Mouse (Mus musculus): Measurements from ENCODE around the gene A430078G23Rik. TPM values are rescaled to one million over a fixed set of nuclear protein-coding genes. Genes with fewer than 3 reads are reported as not detected.

The A430078G23Rik gene
- polyA plus RNA-seq, 1 experiment from 2014 or later, result not detected

DNA sequence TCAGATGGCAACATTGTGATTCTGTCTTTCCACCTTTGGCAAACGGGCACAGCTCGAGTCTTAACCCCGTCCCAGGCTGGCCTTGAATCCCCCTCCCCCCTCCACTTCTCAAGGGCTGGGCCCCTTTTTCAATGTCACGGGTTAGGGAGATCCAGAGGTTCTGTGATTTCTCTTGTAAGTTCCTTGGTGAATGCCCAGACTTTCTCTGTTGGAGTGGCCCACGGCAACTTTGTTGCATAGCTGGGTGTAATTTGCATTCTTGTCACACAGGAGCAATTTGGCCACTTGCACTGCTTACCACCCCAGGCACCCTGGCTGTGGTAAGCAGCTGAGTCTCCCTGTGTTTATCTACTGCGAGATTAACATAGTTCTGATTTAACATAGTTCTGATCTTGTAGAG is 41.4 kb downstream of the A430078G23Rik start:
- no peak for ATAC-seq (ENCODE audit: insufficient number of reproducible peaks, insufficient read depth, low FRiP score, low read depth)
- Histone ChIP-seq H3K4me1 (ENCODE audit: control insufficient read depth in 2 of 2, insufficient read depth in 2 of 2, low read length in 2 of 2) (peaks cover 10 to 19% of the 10 kb centered on the region in 2 experiments), H3K4me3 (ENCODE audit: control insufficient read depth in 1 of 2, insufficient read depth in 1 of 2, low read depth in 1 of 2, low read length in 2 of 2) (no peak overlapping the region), H3K36me3 (ENCODE audit: control insufficient read depth, insufficient read depth, low read length) (0 out of 2 replicates have a peak, but pooled peaks cover 4% of the 10 kb centered on the region), H3K27ac (replicated peaks in 1 of 2; ENCODE audit: control insufficient read depth in 1 of 2, insufficient read depth in 1 of 2, low read depth in 2 of 2, low read length in 2 of 2) (no peak overlapping the region), H3K9ac (ENCODE audit: low read length) (no peak overlapping the region; the same call in 1 of the 2 replicates), H3K9me3 (ENCODE audit: control insufficient read depth, low read length) (no peaks in the 10 kb centered on the region), H3K27me3 (ENCODE audit: control insufficient read depth, insufficient read depth, low read length) (no peaks in the 10 kb centered on the region), H3K4me2 (ENCODE audit: low read length) (peak overlapping the region; percentile 90)
- WGBS, result 22% methylated on average over 6 of the region's 6 CpGs

- 31% methylated on average over 4 of the region's 4 CpGs for WGBS
- no peaks in the 10 kb centered on the region for H3K27me3 ChIP-seq (ENCODE audit: control insufficient read depth, insufficient read depth, low read length)
- H3K9me3 ChIP-seq (ENCODE audit: control insufficient read depth, low read length), result no peaks in the 10 kb centered on the region
- peaks cover 10 to 19% of the 10 kb centered on the region in 2 experiments for H3K4me1 ChIP-seq (ENCODE audit: control insufficient read depth in 2 of 2, insufficient read depth in 2 of 2, low read length in 2 of 2)
- H3K4me3 ChIP-seq (ENCODE audit: control insufficient read depth in 1 of 2, insufficient read depth in 1 of 2, low read depth in 1 of 2, low read length in 2 of 2), result no peak overlapping the region
- ATAC-seq (ENCODE audit: insufficient number of reproducible peaks, insufficient read depth, low FRiP score, low read depth), result no peak
- no peak overlapping the region for H3K27ac ChIP-seq (replicated peaks in 1 of 2; ENCODE audit: control insufficient read depth in 1 of 2, insufficient read depth in 1 of 2, low read depth in 2 of 2, low read length in 2 of 2)
- H3K9ac ChIP-seq (ENCODE audit: low read length), result no peak overlapping the region
- 0 out of 2 replicates have a peak, but pooled peaks cover 4% of the 10 kb centered on the region for H3K36me3 ChIP-seq (ENCODE audit: control insufficient read depth, insufficient read depth, low read length)
- H3K4me2 ChIP-seq (ENCODE audit: low read length), result peak overlapping the region; percentile 90; the same call in 1 of the 2 replicates
These were observed 42.0 kb downstream of the A430078G23Rik start for GRCm38 (mm10) chr8:3395246-3395645.

DNA sequence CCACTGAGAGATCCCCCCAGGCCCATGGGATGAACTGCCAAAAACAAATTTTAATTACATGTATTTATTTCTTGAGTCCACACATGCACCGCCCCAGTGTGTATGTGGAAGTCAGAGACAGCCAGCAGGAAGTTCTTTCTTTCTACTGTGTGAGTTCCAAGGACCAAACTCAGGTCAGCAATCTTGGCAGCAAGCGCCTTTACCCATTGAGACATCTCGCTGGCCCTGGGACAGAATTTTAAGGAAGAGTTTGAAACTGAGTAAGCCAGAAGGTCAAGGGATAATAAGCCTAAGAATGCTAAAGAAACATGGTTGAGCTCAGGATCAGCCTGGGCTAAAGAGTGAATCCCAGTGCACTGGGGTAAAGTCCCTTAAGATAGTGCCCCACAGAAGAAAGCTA is 44.4 kb downstream of the A430078G23Rik start:
- Histone ChIP-seq H3K4me3 (ENCODE audit: control insufficient read depth in 1 of 2, insufficient read depth in 1 of 2, low read depth in 1 of 2, low read length in 2 of 2) (no peak overlapping the region), H3K27me3 (ENCODE audit: control insufficient read depth, insufficient read depth, low read length) (no peaks in the 10 kb centered on the region), H3K36me3 (ENCODE audit: control insufficient read depth, insufficient read depth, low read length) (0 out of 2 replicates have a peak, but pooled peaks cover 4% of the 10 kb centered on the region), H3K4me2 (ENCODE audit: low read length) (no peak overlapping the region), H3K9me3 (ENCODE audit: control insufficient read depth, low read length) (no peaks in the 10 kb centered on the region), H3K4me1 (ENCODE audit: control insufficient read depth in 2 of 2, insufficient read depth in 2 of 2, low read length in 2 of 2) (peaks cover 10 to 16% of the 10 kb centered on the region in 2 experiments), H3K27ac (replicated peaks in 1 of 2; ENCODE audit: control insufficient read depth in 1 of 2, insufficient read depth in 1 of 2, low read depth in 2 of 2, low read length in 2 of 2) (no peak overlapping the region), H3K9ac (ENCODE audit: low read length) (no peak overlapping the region)
- no peak for ATAC-seq (ENCODE audit: insufficient number of reproducible peaks, insufficient read depth, low FRiP score, low read depth)
- WGBS, result 91% methylated on average over 3 of the region's 3 CpGs

DNA sequence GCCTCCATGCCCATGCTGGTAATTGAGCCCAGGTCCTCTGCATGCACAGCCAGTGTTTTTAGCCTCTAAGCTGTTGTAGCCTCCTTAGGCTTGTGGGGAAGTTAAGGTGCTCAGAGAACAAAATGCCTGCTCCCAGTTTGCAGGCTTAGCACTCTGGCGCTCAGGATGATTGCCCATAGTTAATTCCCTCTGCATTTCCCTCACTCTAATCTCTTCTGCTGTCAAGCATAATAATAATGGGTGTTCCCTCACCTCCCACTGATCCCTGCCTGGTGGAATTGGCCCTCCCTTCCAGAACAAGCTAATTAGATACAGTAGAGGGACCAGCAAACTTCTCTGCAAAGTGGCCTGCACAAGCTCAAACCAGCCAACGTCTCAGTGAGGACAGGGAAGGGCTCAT is 47.3 kb downstream of the A430078G23Rik start:
- no peak for ATAC-seq (ENCODE audit: insufficient number of reproducible peaks, insufficient read depth, low FRiP score, low read depth)
- Histone ChIP-seq H3K4me1 (ENCODE audit: control insufficient read depth in 2 of 2, insufficient read depth in 2 of 2, low read length in 2 of 2) (no peaks in the 10 kb centered on the region), H3K4me2 (ENCODE audit: low read length) (no peak overlapping the region), H3K9ac (ENCODE audit: low read length) (no peak overlapping the region), H3K27me3 (ENCODE audit: control insufficient read depth, insufficient read depth, low read length) (no peaks in the 10 kb centered on the region), H3K4me3 (ENCODE audit: control insufficient read depth in 1 of 2, insufficient read depth in 1 of 2, low read depth in 1 of 2, low read length in 2 of 2) (no peak overlapping the region), H3K9me3 (ENCODE audit: control insufficient read depth, low read length) (no peaks in the 10 kb centered on the region), H3K27ac (replicated peaks in 1 of 2; ENCODE audit: control insufficient read depth in 1 of 2, insufficient read depth in 1 of 2, low read depth in 2 of 2, low read length in 2 of 2) (no peak overlapping the region), H3K36me3 (ENCODE audit: control insufficient read depth, insufficient read depth, low read length) (0 out of 2 replicates have a peak, but pooled peaks cover 4% of the 10 kb centered on the region)
- 34% methylated on average over 2 of the region's 2 CpGs for WGBS

- no peak for ATAC-seq (ENCODE audit: insufficient number of reproducible peaks, insufficient read depth, low FRiP score, low read depth)
- 72% methylated on average over 3 of the region's 3 CpGs for WGBS
- no peaks in the 10 kb centered on the region for H3K27me3 ChIP-seq (ENCODE audit: control insufficient read depth, insufficient read depth, low read length)
These were observed 54.2 kb downstream of the A430078G23Rik start for GRCm38 (mm10) chr8:3407417-3407816.

GRCm38 (mm10) chr8:3411085-3411484 is 57.9 kb downstream of the A430078G23Rik start:
- H3K9me3 ChIP-seq (ENCODE audit: control insufficient read depth, low read length), result no peaks in the 10 kb centered on the region
- ATAC-seq (ENCODE audit: insufficient number of reproducible peaks, insufficient read depth, low FRiP score, low read depth), result no peak
- H3K9ac ChIP-seq (ENCODE audit: low read length), result no peak overlapping the region
- peaks cover 15 to 24% of the 10 kb centered on the region in 2 experiments for H3K4me1 ChIP-seq (ENCODE audit: control insufficient read depth in 2 of 2, insufficient read depth in 2 of 2, low read length in 2 of 2)
- H3K4me3 ChIP-seq (ENCODE audit: control insufficient read depth in 1 of 2, insufficient read depth in 1 of 2, low read depth in 1 of 2, low read length in 2 of 2), result no peak overlapping the region
- no peaks in the 10 kb centered on the region for H3K27me3 ChIP-seq (ENCODE audit: control insufficient read depth, insufficient read depth, low read length)
- H3K27ac ChIP-seq (replicated peaks in 1 of 2; ENCODE audit: control insufficient read depth in 1 of 2, insufficient read depth in 1 of 2, low read depth in 2 of 2, low read length in 2 of 2), result no peak overlapping the region
- WGBS, result 81% methylated on average over 2 of the region's 2 CpGs
- no peak overlapping the region for H3K4me2 ChIP-seq (ENCODE audit: low read length)
- H3K36me3 ChIP-seq (ENCODE audit: control insufficient read depth, insufficient read depth, low read length), result no peaks in the 10 kb centered on the region

More at GRCm38 (mm10) chr8:3407417-3407816, 54.2 kb downstream of the A430078G23Rik start:
- no peak overlapping the region for H3K4me3 ChIP-seq (ENCODE audit: control insufficient read depth in 1 of 2, insufficient read depth in 1 of 2, low read depth in 1 of 2, low read length in 2 of 2)
- no peak overlapping the region for H3K27ac ChIP-seq (replicated peaks in 1 of 2; ENCODE audit: control insufficient read depth in 1 of 2, insufficient read depth in 1 of 2, low read depth in 2 of 2, low read length in 2 of 2)
- H3K4me2 ChIP-seq (ENCODE audit: low read length), result no peak overlapping the region
- no peaks in the 10 kb centered on the region for H3K36me3 ChIP-seq (ENCODE audit: control insufficient read depth, insufficient read depth, low read length)
- no peak overlapping the region for H3K9ac ChIP-seq (ENCODE audit: low read length)
- H3K4me1 ChIP-seq (ENCODE audit: control insufficient read depth in 2 of 2, insufficient read depth in 2 of 2, low read length in 2 of 2), result peaks cover 8 to 9% of the 10 kb centered on the region in 2 experiments
- H3K9me3 ChIP-seq (ENCODE audit: control insufficient read depth, low read length), result no peaks in the 10 kb centered on the region

DNA sequence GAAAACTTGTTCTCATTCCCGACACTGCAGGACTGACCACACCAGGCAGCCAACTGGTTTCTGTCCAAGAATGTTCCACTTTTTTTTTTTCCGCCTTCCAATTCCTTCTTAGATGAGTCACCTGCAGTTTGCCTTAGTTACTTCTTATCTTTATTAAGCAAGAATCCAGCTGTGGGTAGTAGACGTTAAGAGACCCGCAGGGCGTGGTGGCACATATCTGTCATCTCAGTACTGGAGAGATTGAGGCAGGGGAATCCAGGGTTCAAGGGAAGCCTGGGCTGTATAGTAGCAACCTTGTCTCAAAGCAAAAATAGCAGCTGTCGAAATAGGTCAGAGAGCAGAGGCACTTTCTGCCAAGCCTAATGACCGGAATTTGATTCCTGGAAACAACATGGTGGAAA is 58.7 kb downstream of the A430078G23Rik start:
- H3K27ac ChIP-seq (replicated peaks in 1 of 2; ENCODE audit: control insufficient read depth in 1 of 2, insufficient read depth in 1 of 2, low read depth in 2 of 2, low read length in 2 of 2), result no peak overlapping the region
- ATAC-seq (ENCODE audit: insufficient number of reproducible peaks, insufficient read depth, low FRiP score, low read depth), result no peak

GRCm38 (mm10) chr8:3412816-3413215 is 59.6 kb downstream of the A430078G23Rik start:
- WGBS, result 94% methylated on average over 1 of the region's 1 CpGs
- H3K9me3 ChIP-seq (ENCODE audit: control insufficient read depth, low read length), result no peaks in the 10 kb centered on the region
- no peaks in the 10 kb centered on the region for H3K27me3 ChIP-seq (ENCODE audit: control insufficient read depth, insufficient read depth, low read length)
- no peak overlapping the region for H3K9ac ChIP-seq (ENCODE audit: low read length)
- H3K4me1 ChIP-seq (ENCODE audit: control insufficient read depth in 2 of 2, insufficient read depth in 2 of 2, low read length in 2 of 2), result peaks cover 22 to 37% of the 10 kb centered on the region in 2 experiments
- no peaks in the 10 kb centered on the region for H3K36me3 ChIP-seq (ENCODE audit: control insufficient read depth, insufficient read depth, low read length)
- no peak overlapping the region for H3K27ac ChIP-seq (replicated peaks in 1 of 2; ENCODE audit: control insufficient read depth in 1 of 2, insufficient read depth in 1 of 2, low read depth in 2 of 2, low read length in 2 of 2)
- no peak for ATAC-seq (ENCODE audit: insufficient number of reproducible peaks, insufficient read depth, low FRiP score, low read depth)
- H3K4me2 ChIP-seq (ENCODE audit: low read length), result no peak overlapping the region
- H3K4me3 ChIP-seq (ENCODE audit: control insufficient read depth in 1 of 2, insufficient read depth in 1 of 2, low read depth in 1 of 2, low read length in 2 of 2), result no peak overlapping the region

More for the DNA sequence above, 58.7 kb downstream of the A430078G23Rik start:
- H3K27me3 ChIP-seq (ENCODE audit: control insufficient read depth, insufficient read depth, low read length), result no peaks in the 10 kb centered on the region
- 34% methylated on average over 7 of the region's 7 CpGs for WGBS
- H3K4me2 ChIP-seq (ENCODE audit: low read length), result no peak overlapping the region
- peaks cover 16 to 28% of the 10 kb centered on the region in 2 experiments for H3K4me1 ChIP-seq (ENCODE audit: control insufficient read depth in 2 of 2, insufficient read depth in 2 of 2, low read length in 2 of 2)
- no peak overlapping the region for H3K9ac ChIP-seq (ENCODE audit: low read length)
- H3K4me3 ChIP-seq (ENCODE audit: control insufficient read depth in 1 of 2, insufficient read depth in 1 of 2, low read depth in 1 of 2, low read length in 2 of 2), result no peak overlapping the region
- no peaks in the 10 kb centered on the region for H3K36me3 ChIP-seq (ENCODE audit: control insufficient read depth, insufficient read depth, low read length)
- H3K9me3 ChIP-seq (ENCODE audit: control insufficient read depth, low read length), result no peaks in the 10 kb centered on the region
